Mouse (Mus musculus): ENCODE measurements around the gene Gm49342. TPM values are rescaled to one million over a fixed set of nuclear protein-coding genes. Genes with fewer than 3 reads are reported as not detected.
"Not testable (repeated sequence)": the region's sequence is repeated elsewhere in the genome, so short reads cannot be mapped to it uniquely, and the experiment has no call there.

Gene Gm49342
- total and polyA plus RNA-seq, 2 experiments from 2014 or later, result not detected

DNA sequence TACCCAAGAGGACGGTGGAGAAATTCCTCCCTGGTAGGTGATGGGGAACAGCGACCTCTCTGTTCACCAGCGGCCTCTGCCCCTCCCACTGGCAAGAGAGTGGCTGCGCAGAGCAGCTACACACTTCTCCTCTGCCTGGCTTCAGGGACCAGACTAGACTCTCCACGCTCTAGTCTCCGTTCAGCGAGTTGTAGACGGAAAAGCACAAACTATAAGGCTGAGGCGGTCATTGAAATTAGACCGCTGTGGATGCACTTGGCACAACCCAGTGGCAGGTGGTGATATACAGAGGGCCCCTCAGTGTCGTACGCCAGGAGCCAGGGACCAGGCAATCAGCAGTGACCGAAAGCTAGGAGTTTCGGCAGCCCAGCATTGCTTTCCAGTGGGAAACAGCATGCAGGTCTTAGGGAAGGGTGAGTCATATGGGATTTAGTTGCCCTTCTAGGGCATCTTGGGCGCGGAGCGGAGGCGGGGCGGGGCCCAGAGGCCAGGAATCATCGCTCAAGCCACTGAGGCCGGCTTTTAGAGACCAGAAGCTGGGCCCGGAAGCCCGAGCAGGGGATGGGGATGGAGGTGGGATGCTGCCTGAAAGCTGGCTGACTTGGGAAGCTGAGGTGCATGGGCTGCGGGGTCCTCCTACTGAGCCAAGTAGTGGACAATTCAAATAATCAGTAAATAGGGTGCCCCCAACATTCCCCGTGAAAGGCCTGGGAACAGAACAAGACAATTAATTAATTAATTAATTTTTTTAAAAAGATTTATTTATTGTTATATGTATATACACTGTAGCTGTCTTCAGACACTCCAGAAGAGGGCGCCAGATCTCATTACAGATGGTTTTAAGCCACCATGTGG is 40.1 kb upstream of the Gm49342 start:
- DNase-seq (ENCODE audit: low spot score) (peak; percentile 48), ATAC-seq (ENCODE audit: insufficient read depth, low read depth) (peak; percentile 85)
- Histone ChIP-seq H3K9ac (replicated peaks; ENCODE audit: low read depth, low read length) (peak overlapping the region; percentile 18; the same call in 1 of the 2 replicates), H3K27me3 (ENCODE audit: control insufficient read depth, insufficient read depth, low read length) (no peaks in the 10 kb centered on the region), H3K36me3 (replicated peaks; ENCODE audit: control insufficient read depth, insufficient read depth, low read length) (no peaks in the 10 kb centered on the region), H3K4me2 (ENCODE audit: low read depth, low read length) (peak overlapping the region; percentile 63), H3K9me3 (replicated peaks; ENCODE audit: control insufficient read depth, low read length) (no peaks in the 10 kb centered on the region), H3K4me1 (ENCODE audit: control insufficient read depth, insufficient read depth) (peaks cover 9% of the 10 kb centered on the region), H3K4me3 (ENCODE audit: low read depth, low read length) (peak overlapping the region; percentile 39), H3K27ac (ENCODE audit: low read depth) (no peak overlapping the region)
- TF ChIP-seq EP300 (IDR thresholded peaks at IDR 0.05; ENCODE audit: low read depth) (no peak), CTCF (IDR thresholded peaks at IDR 0.05; ENCODE audit: low read depth) (peak; percentile 38)
- WGBS, result 5% methylated on average over 26 of the region's 26 CpGs

DNA sequence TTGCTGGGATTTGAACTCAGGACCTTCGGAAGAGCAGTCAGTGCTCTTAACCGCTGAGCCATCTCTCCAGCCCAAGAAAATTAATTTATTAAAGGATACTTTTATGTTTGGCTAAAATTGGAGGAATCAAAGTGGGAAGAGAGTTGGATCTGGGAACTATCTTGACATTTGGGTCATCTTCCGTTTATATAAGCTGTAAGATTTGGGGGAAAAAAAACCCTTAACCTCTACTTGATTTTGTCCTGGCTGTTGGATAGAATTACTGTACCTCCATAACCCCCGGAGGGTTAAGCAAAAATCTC is 39.5 kb upstream of the Gm49342 start:
- Histone ChIP-seq H3K4me2 (ENCODE audit: low read depth, low read length) (no peak overlapping the region), H3K4me1 (ENCODE audit: control insufficient read depth, insufficient read depth) (peaks cover 9% of the 10 kb centered on the region), H3K4me3 (ENCODE audit: low read depth, low read length) (no peak overlapping the region), H3K36me3 (replicated peaks; ENCODE audit: control insufficient read depth, insufficient read depth, low read length) (no peaks in the 10 kb centered on the region), H3K27me3 (ENCODE audit: control insufficient read depth, insufficient read depth, low read length) (no peaks in the 10 kb centered on the region), H3K9me3 (replicated peaks; ENCODE audit: control insufficient read depth, low read length) (no peaks in the 10 kb centered on the region), H3K27ac (ENCODE audit: low read depth) (no peak overlapping the region), H3K9ac (replicated peaks; ENCODE audit: low read depth, low read length) (no peak overlapping the region)
- TF ChIP-seq EP300 (IDR thresholded peaks at IDR 0.05; ENCODE audit: low read depth) (no peak), CTCF (IDR thresholded peaks at IDR 0.05; ENCODE audit: low read depth) (no peak)
- 87% methylated on average over 4 of the region's 4 CpGs for WGBS
- ATAC-seq (ENCODE audit: insufficient read depth, low read depth) (no peak), DNase-seq (ENCODE audit: low spot score) (no peak)

GRCm38 (mm10) chr14:50905327-50905726 is 39.0 kb upstream of the Gm49342 start:
- not testable (repeated sequence) for H3K4me1 ChIP-seq (ENCODE audit: control insufficient read depth, insufficient read depth); H3K27me3 ChIP-seq (ENCODE audit: control insufficient read depth, insufficient read depth, low read length); H3K4me2 ChIP-seq (ENCODE audit: low read depth, low read length); DNase-seq (ENCODE audit: low spot score); H3K9me3 ChIP-seq (replicated peaks; ENCODE audit: control insufficient read depth, low read length); ATAC-seq (ENCODE audit: insufficient read depth, low read depth); H3K27ac ChIP-seq (ENCODE audit: low read depth); H3K9ac ChIP-seq (replicated peaks; ENCODE audit: low read depth, low read length); H3K36me3 ChIP-seq (replicated peaks; ENCODE audit: control insufficient read depth, insufficient read depth, low read length); H3K4me3 ChIP-seq (ENCODE audit: low read depth, low read length)

DNA sequence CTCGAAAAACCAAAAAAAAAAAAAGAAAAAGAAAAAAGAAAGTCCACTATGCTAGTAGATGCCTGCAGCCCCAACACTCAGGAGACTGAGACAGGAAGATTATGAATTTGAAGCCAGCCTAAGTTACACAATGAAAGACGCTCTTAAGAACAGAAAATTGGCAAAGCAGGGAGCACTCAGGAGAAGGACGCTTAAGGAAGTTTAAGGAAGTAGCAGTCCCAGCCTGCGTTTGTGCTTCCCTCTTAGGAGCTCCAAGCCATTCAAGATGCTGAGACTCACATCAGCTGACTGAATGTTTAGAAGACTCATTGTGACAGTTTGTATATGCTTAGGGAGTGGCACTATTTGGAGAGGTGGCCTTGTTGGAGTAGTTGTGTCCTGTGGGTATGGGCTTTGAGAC is 36.2 kb upstream of the Gm49342 start:
- Histone ChIP-seq H3K4me2 (ENCODE audit: low read depth, low read length) (no peak overlapping the region), H3K36me3 (replicated peaks; ENCODE audit: control insufficient read depth, insufficient read depth, low read length) (peaks cover 22% of the 10 kb centered on the region), H3K9me3 (replicated peaks; ENCODE audit: control insufficient read depth, low read length) (no peaks in the 10 kb centered on the region), H3K4me3 (ENCODE audit: low read depth, low read length) (no peak overlapping the region), H3K4me1 (ENCODE audit: control insufficient read depth, insufficient read depth) (peaks cover 9% of the 10 kb centered on the region), H3K9ac (replicated peaks; ENCODE audit: low read depth, low read length) (no peak overlapping the region), H3K27ac (ENCODE audit: low read depth) (no peak overlapping the region), H3K27me3 (ENCODE audit: control insufficient read depth, insufficient read depth, low read length) (no peaks in the 10 kb centered on the region)
- DNase-seq (ENCODE audit: low spot score) (no peak), ATAC-seq (ENCODE audit: insufficient read depth, low read depth) (no peak)
- TF ChIP-seq CTCF (IDR thresholded peaks at IDR 0.05; ENCODE audit: low read depth), result no peak
- TF ChIP-seq EP300 (IDR thresholded peaks at IDR 0.05; ENCODE audit: low read depth), result no peak
- 74% methylated on average over 4 of the region's 4 CpGs for WGBS

DNA sequence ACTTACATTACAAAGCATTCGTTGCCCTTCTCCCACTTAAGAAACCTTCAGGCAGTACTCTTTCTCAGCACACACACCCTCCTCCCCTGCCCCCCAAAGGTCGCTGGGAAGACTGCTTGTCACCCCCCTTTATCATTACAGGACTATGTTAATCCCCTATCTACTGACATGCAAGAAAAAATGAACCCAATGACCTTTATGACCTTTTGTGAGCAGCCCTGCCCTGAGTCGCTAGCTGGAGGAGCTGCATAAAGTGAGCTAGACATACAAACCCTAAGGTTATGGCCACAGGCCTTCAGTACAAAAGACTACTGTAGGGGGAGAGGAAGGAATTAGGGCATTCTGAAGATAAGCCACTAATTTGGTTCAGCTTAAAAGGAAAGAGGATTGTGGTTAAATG is 33.0 kb upstream of the Gm49342 start:
- Histone ChIP-seq H3K4me3 (ENCODE audit: low read depth, low read length) (no peak overlapping the region), H3K27me3 (ENCODE audit: control insufficient read depth, insufficient read depth, low read length) (no peaks in the 10 kb centered on the region), H3K4me1 (ENCODE audit: control insufficient read depth, insufficient read depth) (no peaks in the 10 kb centered on the region), H3K9me3 (replicated peaks; ENCODE audit: control insufficient read depth, low read length) (no peaks in the 10 kb centered on the region), H3K4me2 (ENCODE audit: low read depth, low read length) (no peak overlapping the region), H3K9ac (replicated peaks; ENCODE audit: low read depth, low read length) (no peak overlapping the region), H3K36me3 (replicated peaks; ENCODE audit: control insufficient read depth, insufficient read depth, low read length) (peaks cover 52% of the 10 kb centered on the region), H3K27ac (ENCODE audit: low read depth) (no peak overlapping the region)
- DNase-seq (ENCODE audit: low spot score) (no peak), ATAC-seq (ENCODE audit: insufficient read depth, low read depth) (no peak)
- 45% methylated on average over 3 of the region's 3 CpGs for WGBS
- no peak for TF ChIP-seq CTCF (IDR thresholded peaks at IDR 0.05; ENCODE audit: low read depth)
- TF ChIP-seq EP300 (IDR thresholded peaks at IDR 0.05; ENCODE audit: low read depth), result no peak

GRCm38 (mm10) chr14:50923437-50923836 is 20.9 kb upstream of the Gm49342 start:
- not testable (repeated sequence) for H3K27me3 ChIP-seq (ENCODE audit: control insufficient read depth, insufficient read depth, low read length); H3K9me3 ChIP-seq (replicated peaks; ENCODE audit: control insufficient read depth, low read length); H3K4me1 ChIP-seq (ENCODE audit: control insufficient read depth, insufficient read depth); DNase-seq (ENCODE audit: low spot score); ATAC-seq (ENCODE audit: insufficient read depth, low read depth)
- Histone ChIP-seq H3K4me2 (ENCODE audit: low read depth, low read length) (peak overlapping the region; percentile 81), H3K9ac (replicated peaks; ENCODE audit: low read depth, low read length) (peak overlapping the region; percentile 80), H3K4me3 (ENCODE audit: low read depth, low read length) (peak overlapping the region; percentile 71), H3K36me3 (replicated peaks; ENCODE audit: control insufficient read depth, insufficient read depth, low read length) (peaks cover 42% of the 10 kb centered on the region), H3K27ac (ENCODE audit: low read depth) (peak overlapping the region; percentile 93; the same call in 1 of the 2 replicates)
- 71% methylated on average over 1 of the region's 1 CpGs for WGBS

Measured in heart, postnatal 0 days (tissue).